Mouse (Mus musculus) heart, embryonic 14.5 days (tissue): ENCODE measurements around the gene Timeless. TPM values are rescaled to one million over a fixed set of nuclear protein-coding genes. Genes with fewer than 3 reads are reported as not detected.
"Not testable (repeated sequence)": the region's sequence is repeated elsewhere in the genome, so short reads cannot be mapped to it uniquely, and the experiment has no call there.

Source experiments
- ATAC-seq: fragments of 200-750 bp; cut with Nextera tagmentation; 2 replicates; pipeline ENCODE4 v1.8.0; 2017; ENCODE audit warnings: low read depth, moderate TSS enrichment; ENCODE audit not compliant: insufficient number of reproducible peaks, insufficient read depth, low FRiP score
- H3K27ac ChIP-seq, 2 experiments: fragments of 200-500 bp in 1 of 2; fragments of 300-500 bp in 1 of 2; sonication (generic) in 1 of 2; replicated peaks in 1 of 2; 2 replicates each; pipeline ENCODE4 v1.5.1; 2012 to 2014; ENCODE audit warnings: low read depth in 2 of 2, low read length in 2 of 2, control low read depth in 1 of 2, mild to moderate bottlenecking in 1 of 2, mixed read lengths in 1 of 2; ENCODE audit not compliant: control insufficient read depth in 1 of 2, insufficient read depth in 1 of 2
- H3K27me3 ChIP-seq: fragments of 300-500 bp; sonication (generic); 2 replicates; pipeline ENCODE4 v1.6.1; 2014; ENCODE audit warnings: mild to moderate bottlenecking, low read length, control low read depth; ENCODE audit not compliant: control insufficient read depth, insufficient read depth
- H3K36me3 ChIP-seq: fragments of 300-500 bp; sonication (generic); 2 replicates; pipeline ENCODE4 v1.6.1; 2014; ENCODE audit warnings: mild to moderate bottlenecking, control low read depth, low read length, mixed read lengths; ENCODE audit not compliant: control insufficient read depth, insufficient read depth
- H3K4me1 ChIP-seq, 2 experiments: fragments of 200-500 bp in 1 of 2; fragments of 300-500 bp in 1 of 2; sonication (generic) in 1 of 2; 2 replicates each; pipeline ENCODE4 v1.6.1; 2012 to 2014; ENCODE audit warnings: low read length in 2 of 2, control low read depth in 1 of 2, mixed read lengths in 1 of 2; ENCODE audit not compliant: control insufficient read depth in 2 of 2, insufficient read depth in 2 of 2
- H3K4me2 ChIP-seq: fragments of 300-500 bp; sonication (generic); 2 replicates; pipeline ENCODE4 v1.6.1; 2014; ENCODE audit warnings: mild to moderate bottlenecking, low read length
- H3K4me3 ChIP-seq, 2 experiments: fragments of 200-500 bp in 1 of 2; fragments of 300-500 bp in 1 of 2; sonication (generic) in 1 of 2; 2 replicates each; pipeline ENCODE4 v1.5.1; 2012 to 2014; ENCODE audit warnings: low read length in 2 of 2, mild to moderate bottlenecking in 2 of 2, control low read depth in 1 of 2, low read depth in 1 of 2, moderate library complexity in 1 of 2; ENCODE audit not compliant: control insufficient read depth in 1 of 2, insufficient read depth in 1 of 2
- H3K9ac ChIP-seq: fragments of 300-500 bp; sonication (generic); 2 replicates; pipeline ENCODE4 v1.6.1; 2014; ENCODE audit warnings: mild to moderate bottlenecking, low read length
- H3K9me3 ChIP-seq: fragments of 300-500 bp; sonication (generic); 2 replicates; pipeline ENCODE4 v1.6.1; 2016; ENCODE audit warnings: low read length, control low read depth; ENCODE audit not compliant: control insufficient read depth
- WGBS: fragments of 180-500 bp; shearing (Covaris S2); extraction: QIAGEN DNeasy Blood & Tissue Kit; methylation state at CpG from one replicate; pipeline ENCODE4 v1.1.7; 2014; 5-methylcytosine and 5-hydroxymethylcytosine counted together
- polyA plus RNA-seq: library from polyadenylated mRNA; unstranded; fragments of >200 nt; fragmentation: Nextera tagmentation; extraction: Ambion mirVana; gene quantifications from 2 replicates; pipeline ENCODE4 v1.2.1, GENCODE M21; 2014

The Timeless gene
- polyA plus RNA-seq, 1 experiment from 2014 or later = 23.6 TPM

- Histone ChIP-seq H3K4me3 (no peak overlapping the region), H3K27me3 (no peaks in the 10 kb centered on the region), H3K9ac (no peak overlapping the region), H3K9me3 (no peaks in the 10 kb centered on the region), H3K27ac (no peak overlapping the region), H3K4me1 (peaks cover 5 to 12% of the 10 kb centered on the region in 2 experiments), H3K4me2 (no peak overlapping the region), H3K36me3 (peaks cover 22% of the 10 kb centered on the region; the same call in 1 of the 2 replicates)
- ATAC-seq = no peak
- 89% methylated on average over 11 of the region's 11 CpGs for WGBS
Measured at GRCm38 (mm10) chr10:128209311-128210009, 22.4 kb upstream of the Timeless start.

GRCm38 (mm10) chr10:128210131-128210530, 21.7 kb upstream of the Timeless start:
- peaks cover 5 to 12% of the 10 kb centered on the region in 2 experiments for H3K4me1 ChIP-seq
- no peaks in the 10 kb centered on the region for H3K27me3 ChIP-seq
- H3K9ac ChIP-seq = no peak overlapping the region
- H3K36me3 ChIP-seq = peaks cover 22% of the 10 kb centered on the region; the same call in 1 of the 2 replicates
- no peak overlapping the region for H3K4me2 ChIP-seq
- ATAC-seq = no peak
- no peak overlapping the region for H3K27ac ChIP-seq
- 94% methylated on average over 2 of the region's 2 CpGs for WGBS
- H3K4me3 ChIP-seq = no peak overlapping the region
- no peaks in the 10 kb centered on the region for H3K9me3 ChIP-seq

- 16% methylated on average over 14 of the region's 14 CpGs for WGBS
- Histone ChIP-seq H3K4me1 (peaks cover 5 to 12% of the 10 kb centered on the region in 2 experiments), H3K36me3 (peaks cover 19% of the 10 kb centered on the region; the same call in 1 of the 2 replicates), H3K27ac (peak overlapping the region in 1 of 2 experiments; percentile 10; a peak in 1 of 4 replicates), H3K4me2 (peak overlapping the region; percentile 86), H3K9me3 (no peaks in the 10 kb centered on the region), H3K9ac (peak overlapping the region; percentile 84), H3K27me3 (no peaks in the 10 kb centered on the region), H3K4me3 (peak overlapping the region; percentile 82 to 86)
- no peak for ATAC-seq
Measured at GRCm38 (mm10) chr10:128210954-128211353, 20.9 kb upstream of the Timeless start.

- ATAC-seq = peak; percentile 90
- Histone ChIP-seq H3K27ac (peak within 1 kb of the TSS; percentile 10 to 39; a peak in 3 of 4 replicates), H3K9ac (peak within 1 kb of the TSS; percentile 84), H3K36me3 (peaks cover 14% of the 10 kb centered on the region; the same call in 1 of the 2 replicates), H3K4me1 (peaks cover 5 to 12% of the 10 kb centered on the region in 2 experiments), H3K27me3 (no peaks in the 10 kb centered on the region), H3K4me3 (peak within 1 kb of the TSS; percentile 82 to 86), H3K9me3 (no peaks in the 10 kb centered on the region), H3K4me2 (peak within 1 kb of the TSS; percentile 86)
- under 1% methylated on average over 30 of the region's 30 CpGs for WGBS
Measured at GRCm38 (mm10) chr10:128211390-128212108, 20.3 kb upstream of the Timeless start, which contains the start of gene Spryd4. Spryd4 (minus strand) TSS chr10:128211807.

- WGBS = 32% methylated on average over 6 of the region's 6 CpGs
- Histone ChIP-seq H3K4me3 (peak overlapping the region; percentile 82 to 86; a peak in 3 of 4 replicates), H3K36me3 (0 out of 2 replicates have a peak, but pooled peaks cover 10% of the 10 kb centered on the region), H3K4me2 (peak overlapping the region; percentile 86), H3K27me3 (no peaks in the 10 kb centered on the region), H3K9ac (peak overlapping the region; percentile 84), H3K4me1 (peaks cover 5 to 12% of the 10 kb centered on the region in 2 experiments), H3K9me3 (no peaks in the 10 kb centered on the region), H3K27ac (no peak overlapping the region; a peak in 1 of 4 replicates)
- ATAC-seq = no peak
Measured at GRCm38 (mm10) chr10:128212148-128212547, 19.7 kb upstream of the Timeless start.

- 2% methylated on average over 18 of the region's 18 CpGs for WGBS
- Histone ChIP-seq H3K36me3 (0 out of 2 replicates have a peak, but pooled peaks cover 7% of the 10 kb centered on the region), H3K27me3 (no peaks in the 10 kb centered on the region), H3K27ac (peak overlapping the region in 1 of 2 experiments; percentile 33; a peak in 1 of 4 replicates), H3K4me2 (peak overlapping the region; percentile 82), H3K4me3 (peak overlapping the region; percentile 42 to 45), H3K4me1 (peaks cover 5 to 12% of the 10 kb centered on the region in 2 experiments), H3K9me3 (no peaks in the 10 kb centered on the region), H3K9ac (peak overlapping the region; percentile 67)
- ATAC-seq = no peak
Measured at GRCm38 (mm10) chr10:128212871-128213323, 19.0 kb upstream of the Timeless start.

- not testable (repeated sequence) for ATAC-seq, H3K9me3 ChIP-seq, H3K4me3 ChIP-seq, H3K27me3 ChIP-seq, H3K27ac ChIP-seq, H3K9ac ChIP-seq, H3K4me2 ChIP-seq, H3K36me3 ChIP-seq
- H3K4me1 ChIP-seq = peaks cover 5 to 12% of the 10 kb centered on the region in 2 experiments
- WGBS = 79% methylated on average over 4 of the region's 4 CpGs
Measured at GRCm38 (mm10) chr10:128214112-128214511, 17.8 kb upstream of the Timeless start.
